Mouse (Mus musculus): ENCODE data around the gene Rpl9-ps6.
"Not testable (repeated sequence)": the region's sequence is repeated elsewhere in the genome, so short reads cannot be mapped to it uniquely, and the experiment has no call there.

The Rpl9-ps6 gene

DNA sequence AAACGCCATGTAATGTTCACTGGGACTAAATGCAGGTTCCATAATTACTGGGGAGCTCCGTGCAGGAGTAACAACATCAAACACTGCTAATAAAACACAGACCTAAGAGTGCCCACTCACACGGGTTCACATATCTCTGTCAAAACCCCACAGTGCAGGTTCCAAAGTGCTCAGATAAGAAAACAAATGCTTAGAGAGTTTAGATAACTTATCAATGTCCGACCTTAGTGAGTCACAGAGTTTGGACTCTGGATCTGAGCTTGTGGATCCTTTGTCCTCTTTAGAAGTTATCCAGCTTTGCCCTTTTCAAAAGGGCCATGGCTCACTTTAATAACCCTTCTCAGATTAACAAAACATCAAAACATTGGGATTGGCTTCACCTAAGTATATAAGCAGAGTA, 15.1 kb upstream of the Rpl9-ps6 start:
- DNase-seq (ENCODE audit: low spot score): no peak

- no peak for DNase-seq (ENCODE audit: low spot score)
Measured at GRCm38 (mm10) chr19:32480791-32481442, 14.5 kb upstream of the Rpl9-ps6 start.

DNA sequence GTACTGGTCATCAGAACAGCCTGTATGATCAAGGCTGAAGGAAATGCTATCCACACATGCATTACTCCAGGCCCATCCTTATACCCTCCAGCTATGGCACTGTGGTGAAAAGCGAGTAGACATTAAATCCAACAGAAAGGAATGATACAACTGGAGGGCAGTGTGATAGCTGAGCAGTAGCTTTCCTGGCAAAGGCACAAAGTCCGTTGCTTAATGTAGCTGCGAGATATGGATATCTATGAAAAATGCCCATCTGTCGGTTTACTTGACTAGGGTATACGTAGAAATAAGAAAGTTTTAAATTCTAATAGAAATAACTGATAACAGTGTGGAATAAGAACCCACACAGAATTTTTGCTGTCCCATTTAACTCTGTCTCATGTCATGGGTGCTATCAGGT, 13.9 kb upstream of the Rpl9-ps6 start:
- DNase-seq (ENCODE audit: low spot score): no peak

DNA sequence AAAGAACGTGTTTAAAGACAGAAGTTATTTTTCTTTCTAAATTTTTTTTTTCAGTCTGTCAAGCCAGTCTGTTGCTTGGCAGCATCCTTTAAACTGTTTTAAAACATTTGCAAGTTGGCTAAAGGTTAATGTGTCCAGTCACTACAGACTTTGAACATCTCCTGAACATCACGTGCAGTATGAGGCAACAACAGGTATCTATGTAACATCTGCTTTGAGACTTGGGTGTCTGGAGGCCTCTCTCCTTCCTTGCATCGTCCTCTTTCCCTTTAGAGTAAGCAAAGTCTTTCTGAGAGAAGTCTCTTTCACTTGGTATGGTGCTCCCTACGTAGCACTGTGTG, 10.3 kb upstream of the Rpl9-ps6 start:
- no peak for DNase-seq (ENCODE audit: low spot score)

DNA sequence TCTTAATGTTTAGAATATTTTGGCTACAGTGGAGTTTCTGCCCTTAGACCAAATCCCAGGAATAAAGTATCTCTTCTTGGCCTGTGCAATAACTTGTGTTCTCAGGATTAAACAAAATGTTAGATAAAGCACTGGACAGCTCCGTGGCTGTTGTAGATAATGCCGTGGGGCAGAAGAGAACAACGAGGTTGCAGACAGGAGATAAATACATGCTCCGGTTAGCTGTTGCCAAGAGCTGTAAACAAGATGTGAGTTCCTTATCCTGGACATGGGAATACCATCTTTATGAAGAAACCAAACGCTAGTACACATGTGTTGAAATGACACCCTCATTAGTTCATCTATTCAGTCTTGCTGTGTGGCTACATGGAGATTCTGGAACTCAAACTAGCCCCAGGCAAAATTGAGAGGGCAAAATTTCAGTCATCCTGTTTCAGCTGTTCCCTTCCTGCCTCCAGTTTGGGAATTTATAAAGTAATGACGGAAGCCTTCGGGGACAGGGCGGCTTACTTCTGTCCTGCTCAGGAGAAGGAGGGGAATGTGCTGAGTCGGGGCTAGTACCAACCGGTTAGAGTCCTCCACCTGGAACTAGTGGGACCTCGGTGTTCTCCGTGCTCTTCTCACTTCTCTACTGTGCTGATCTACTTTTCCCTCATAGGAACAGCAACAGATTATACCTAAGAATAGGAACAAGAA, 9.8 kb upstream of the Rpl9-ps6 start:
- no peak for DNase-seq (ENCODE audit: low spot score)

DNA sequence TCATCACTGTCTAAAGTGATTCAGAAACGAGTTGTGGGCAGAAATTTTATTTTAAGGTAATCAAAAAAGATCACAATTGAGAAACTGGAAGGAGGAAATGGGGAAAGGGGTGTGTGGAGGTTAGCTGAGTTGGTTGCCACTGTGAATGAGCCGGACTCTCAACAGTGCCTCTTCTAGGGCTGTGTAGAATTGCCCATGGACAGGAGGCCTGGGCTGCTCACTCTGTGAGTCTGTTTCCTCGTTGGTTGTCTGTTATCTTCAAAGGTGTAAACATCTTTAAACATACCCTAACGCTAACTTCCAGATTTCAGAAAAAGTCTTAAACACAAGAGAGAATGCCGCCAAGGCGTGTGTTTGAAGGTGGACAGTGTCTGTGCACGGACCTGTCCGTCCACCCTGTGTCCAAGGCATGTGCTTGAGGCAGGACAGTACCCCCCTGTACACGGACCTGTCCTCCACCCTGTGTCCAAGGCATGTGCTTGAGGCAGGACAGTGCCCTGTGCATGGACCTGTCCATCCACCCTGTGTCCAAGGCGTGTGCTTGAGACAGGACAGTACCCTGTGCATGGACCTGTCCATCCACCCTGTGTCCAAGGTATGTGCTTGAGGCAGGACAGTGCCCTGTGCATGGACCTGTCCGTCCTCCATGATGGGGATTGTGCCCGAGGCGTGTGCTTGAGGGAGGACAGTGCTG, 4.3 kb upstream of the Rpl9-ps6 start:
- DNase-seq (ENCODE audit: low spot score): no peak

DNA sequence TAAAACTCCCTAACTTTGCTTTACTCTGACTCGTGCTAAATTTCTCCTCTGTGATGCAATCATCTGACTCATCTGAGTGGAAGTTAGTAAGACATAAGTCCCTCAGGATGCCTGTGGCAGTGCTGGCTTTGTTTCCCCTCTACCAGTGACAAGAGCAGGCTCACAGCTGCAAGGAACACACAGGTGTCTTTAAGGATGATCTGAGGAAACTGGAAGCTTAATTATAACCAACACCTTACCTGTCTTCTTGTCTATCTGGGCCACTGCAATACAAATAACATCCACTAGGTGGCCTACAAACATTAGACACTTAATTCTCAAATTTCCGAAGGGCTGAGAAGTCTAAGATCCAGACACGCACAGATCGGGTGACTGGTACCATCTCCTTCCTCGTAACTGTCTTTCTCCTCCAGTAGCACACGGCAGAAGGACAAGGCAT, 3.7 kb upstream of the Rpl9-ps6 start:
- peak; percentile 71 for DNase-seq (ENCODE audit: low spot score)

GRCm38 (mm10) chr19:32467325-32467724, 947 bp upstream of the Rpl9-ps6 start:
- no peak for DNase-seq (ENCODE audit: low spot score)

DNA sequence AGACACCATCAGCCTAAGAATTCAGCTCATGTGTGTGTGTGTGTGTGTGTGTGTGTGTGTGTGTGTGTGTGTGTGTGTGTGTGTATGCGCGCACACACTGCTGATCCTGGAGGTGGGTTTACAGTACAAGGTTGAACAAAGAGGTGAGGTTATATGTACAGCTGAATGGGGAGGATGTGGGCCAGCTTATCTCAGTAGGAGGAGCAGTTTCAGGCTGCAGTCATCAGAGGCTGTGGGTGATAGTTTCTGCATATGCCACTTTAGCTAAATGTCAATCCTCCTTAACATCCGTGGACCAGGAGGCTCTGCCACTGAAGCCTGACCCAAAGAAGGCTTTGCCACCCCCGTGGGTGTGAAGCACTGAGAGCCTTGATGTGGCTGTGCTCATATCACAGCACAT, 1.1 kb downstream of the Rpl9-ps6 start:
- no peak for DNase-seq (ENCODE audit: low spot score)

DNA sequence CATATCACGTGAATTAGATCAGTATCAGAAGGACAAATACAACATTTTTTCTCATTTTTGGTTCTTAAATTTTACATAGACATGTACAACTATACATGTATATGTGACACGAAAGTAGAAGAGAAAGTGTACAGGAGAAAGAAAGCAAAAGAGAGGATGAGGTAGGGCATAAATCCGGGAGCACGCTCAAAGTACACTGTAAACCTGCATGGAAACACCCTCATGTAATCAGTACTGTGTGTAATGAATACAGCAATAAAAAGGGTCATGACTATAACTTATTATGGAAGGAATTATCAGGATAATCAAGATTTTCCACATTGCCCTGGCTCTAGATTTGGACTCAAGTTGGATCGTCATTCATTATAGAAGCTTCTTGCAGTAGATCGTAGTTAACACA, 3.3 kb downstream of the Rpl9-ps6 start:
- no peak for DNase-seq (ENCODE audit: low spot score)

GRCm38 (mm10) chr19:32457631-32458030, 8.7 kb downstream of the Rpl9-ps6 start:
- not testable (repeated sequence) for DNase-seq (ENCODE audit: low spot score)

GRCm38 (mm10) chr19:32456744-32457143, 9.6 kb downstream of the Rpl9-ps6 start:
- no peak for DNase-seq (ENCODE audit: low spot score)

DNA sequence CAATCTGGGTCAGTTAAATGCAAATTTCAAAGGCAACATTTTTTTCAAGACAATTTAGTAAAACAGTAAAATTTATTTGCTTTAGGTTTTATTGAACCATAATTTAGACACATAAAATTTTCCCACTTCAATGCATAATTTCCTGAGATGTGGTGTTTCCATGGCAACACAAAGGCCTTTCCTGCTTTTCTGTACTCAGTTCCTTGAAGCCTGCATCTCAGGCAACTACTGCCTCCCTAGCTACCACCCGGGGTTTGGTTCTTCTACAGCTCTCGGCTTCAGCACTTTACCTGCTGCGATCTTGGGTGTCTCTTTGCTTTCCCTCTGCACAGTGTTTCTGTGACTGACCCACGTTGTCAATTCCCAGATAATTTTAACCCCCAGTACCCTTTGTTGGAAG, 14.1 kb downstream of the Rpl9-ps6 start:
- DNase-seq (ENCODE audit: low spot score): no peak

DNA sequence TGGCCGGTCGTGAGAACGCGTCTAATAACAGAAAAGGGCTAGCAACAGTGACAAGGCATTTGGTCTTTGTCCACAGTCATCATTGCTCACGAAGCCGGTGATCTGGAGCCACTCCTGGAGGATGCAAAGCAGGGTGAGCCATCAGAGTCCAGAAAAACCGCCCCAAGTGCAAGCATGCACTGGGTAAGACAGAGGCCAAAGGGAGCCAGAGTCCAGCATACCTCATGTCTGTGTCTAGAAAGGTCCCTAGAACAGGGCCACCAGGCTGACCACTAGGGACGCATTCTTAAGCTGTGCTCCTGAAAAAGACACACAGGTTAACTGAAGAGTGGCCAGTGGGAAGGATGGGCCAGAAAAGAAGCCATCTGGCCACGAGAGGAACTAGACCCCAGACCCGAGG, 17.4 kb downstream of the Rpl9-ps6 start:
- DNase-seq (ENCODE audit: low spot score): no peak

GRCm38 (mm10) chr19:32441568-32441967, 24.8 kb downstream of the Rpl9-ps6 start:
- no peak for DNase-seq (ENCODE audit: low spot score)

GRCm38 (mm10) chr19:32439356-32439755, 27.0 kb downstream of the Rpl9-ps6 start:
- DNase-seq (ENCODE audit: low spot score): no peak

DNA sequence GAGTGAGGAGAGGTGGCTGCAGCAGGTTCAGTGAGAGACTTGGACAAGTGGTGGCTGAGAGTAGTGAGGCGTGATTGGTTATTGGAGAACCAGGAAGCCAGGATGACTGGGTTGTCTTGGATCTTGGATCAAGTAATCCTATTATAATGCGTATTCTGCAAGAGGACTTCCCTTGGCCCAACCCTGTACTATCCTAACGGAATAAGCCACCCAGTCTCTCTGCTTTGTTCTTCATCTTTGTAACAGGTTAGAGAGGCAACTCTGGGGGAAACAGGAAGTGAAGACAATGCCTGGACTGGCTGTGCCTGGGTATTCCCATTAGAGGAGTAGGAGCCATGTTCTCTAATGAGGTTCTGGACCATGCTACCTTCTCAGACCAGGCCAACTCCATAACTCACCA, 40.5 kb downstream of the Rpl9-ps6 start:
- DNase-seq (ENCODE audit: low spot score): no peak

- no peak for DNase-seq (ENCODE audit: low spot score)
Measured at GRCm38 (mm10) chr19:32424706-32425105, 41.7 kb downstream of the Rpl9-ps6 start.

DNA sequence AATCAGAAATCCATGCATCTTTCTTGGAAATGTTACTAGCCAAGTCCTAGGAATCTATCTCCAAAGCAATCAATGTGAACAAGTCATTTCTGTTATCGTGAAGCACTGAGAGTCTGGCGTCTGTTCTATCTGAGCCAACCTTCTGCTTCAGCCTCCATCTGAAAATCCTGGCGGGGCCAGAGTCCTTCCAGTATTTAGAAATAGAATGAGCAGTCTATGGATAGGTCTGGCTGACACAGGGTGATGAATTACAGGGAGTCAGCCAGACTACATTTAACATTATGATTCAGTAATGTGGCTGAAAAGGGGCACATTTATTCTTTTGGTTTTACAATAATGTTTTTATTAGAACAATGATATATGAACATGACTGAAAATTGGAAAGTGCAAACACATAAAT, 47.3 kb downstream of the Rpl9-ps6 start:
- DNase-seq (ENCODE audit: low spot score): no peak

DNA sequence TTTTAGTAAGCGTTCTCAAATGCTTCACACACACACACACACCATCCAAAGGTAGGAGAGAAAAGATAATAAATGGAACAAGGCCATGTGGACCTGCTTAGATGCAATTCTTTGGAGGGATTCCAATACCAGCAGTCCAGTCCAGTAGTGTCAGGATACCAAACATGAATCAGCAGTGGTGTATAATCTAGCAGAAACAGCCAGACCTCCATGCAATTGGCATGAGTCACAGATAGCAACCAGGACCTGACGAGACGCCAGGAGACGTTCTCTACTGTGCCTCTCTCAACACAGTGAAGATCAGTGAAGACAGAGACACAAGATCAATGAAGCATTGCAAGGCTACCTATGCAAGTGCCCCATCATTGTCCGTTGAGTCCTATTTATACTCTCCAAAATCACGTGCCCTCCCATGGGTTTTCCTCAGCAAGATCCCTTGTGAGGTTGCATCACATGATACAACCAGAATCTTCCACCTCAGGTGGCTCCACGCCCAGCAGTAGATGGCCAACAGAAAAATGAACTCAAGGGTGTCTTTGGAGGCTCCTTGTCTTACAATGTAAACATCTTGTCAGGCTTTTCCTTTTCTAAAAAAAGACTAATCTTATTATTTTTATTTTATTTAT, 49.6 kb downstream of the Rpl9-ps6 start:
- no peak for DNase-seq (ENCODE audit: low spot score)

All from layer of hippocampus, adult 9-10 months (tissue).